Mouse (Mus musculus) cerebellum, postnatal 14 days (tissue): ENCODE measurements around the gene Slc22a1.
A peak's percentile ranks its signal among the peaks of the same experiment; 100 is the strongest.

ENCODE experiments used
- DNase-seq, 2 experiments: peaks; one replicate each; pipeline ENCODE4 v3.0.0; 2021; ENCODE audit warnings: mixed read lengths in 2 of 2

Gene Slc22a1

DNA sequence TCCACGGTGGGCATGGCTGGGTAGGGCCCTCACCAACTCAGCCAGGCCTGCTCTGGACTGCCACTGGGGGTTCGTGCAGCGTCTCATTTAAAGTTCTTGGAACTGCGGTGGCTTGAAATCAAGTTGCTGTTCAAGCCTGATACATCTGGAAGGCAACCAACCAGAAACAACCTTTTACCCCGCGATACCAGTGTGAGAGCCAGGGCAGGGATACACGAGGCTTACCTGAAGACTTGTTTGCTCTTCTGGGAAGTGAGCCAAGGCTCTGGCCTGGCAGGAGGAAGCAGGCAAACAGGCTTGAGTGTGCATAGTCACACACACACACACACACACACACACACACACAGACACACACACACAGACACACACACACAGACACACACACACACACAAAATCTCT, at the start of gene Slc22a1:
TSS of gene Slc22a1 (minus strand) at position 184 of the 400 bp plus-strand sequence.
- DNase-seq: no peak

DNA sequence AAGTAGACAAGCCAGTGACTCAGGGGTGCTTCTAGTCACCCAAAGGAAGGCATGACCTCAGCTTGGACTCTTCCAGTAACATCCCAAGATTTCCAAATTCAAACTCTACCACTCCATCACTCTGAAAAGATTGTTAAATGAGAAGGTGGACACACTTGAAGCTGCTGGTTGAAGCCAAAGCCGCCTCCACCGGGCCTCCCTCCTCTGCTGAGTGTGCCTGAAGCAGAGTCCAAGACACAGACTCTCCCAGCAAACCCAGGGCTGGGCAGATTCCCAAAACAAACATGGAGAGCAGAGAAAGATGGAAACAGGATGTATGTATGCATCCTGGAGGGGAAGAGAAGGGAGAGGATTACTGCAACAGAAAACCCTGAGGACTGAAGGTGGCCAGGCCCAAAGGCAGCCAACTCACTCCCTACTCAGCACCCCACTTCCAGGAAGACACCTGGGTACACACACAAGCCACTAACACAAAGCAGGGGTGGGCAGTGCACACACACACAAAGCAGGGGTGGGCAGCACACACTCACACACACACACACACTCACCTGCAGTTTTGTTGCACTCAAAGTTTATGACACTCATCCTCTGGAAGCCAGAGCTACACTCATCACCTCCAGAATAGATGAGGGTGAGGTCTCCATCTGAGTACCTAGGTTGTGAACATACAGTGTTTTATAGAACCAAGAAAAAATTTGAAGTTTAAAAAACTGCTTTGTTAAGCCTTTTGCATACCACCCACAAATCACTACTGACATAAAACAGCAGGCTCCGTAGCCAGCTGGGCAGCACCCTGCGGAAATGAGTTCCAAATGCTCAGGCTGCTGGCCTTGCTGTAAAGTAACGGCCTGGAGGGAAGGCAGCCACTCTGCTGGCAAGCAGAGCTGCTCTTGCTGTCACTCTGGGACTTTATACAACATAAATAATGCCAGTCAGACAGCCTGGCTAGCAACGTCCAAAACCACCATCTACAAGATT, 49.4 kb upstream of the Slc22a1 start:
- DNase-seq: peak; percentile 44 to 53

DNA sequence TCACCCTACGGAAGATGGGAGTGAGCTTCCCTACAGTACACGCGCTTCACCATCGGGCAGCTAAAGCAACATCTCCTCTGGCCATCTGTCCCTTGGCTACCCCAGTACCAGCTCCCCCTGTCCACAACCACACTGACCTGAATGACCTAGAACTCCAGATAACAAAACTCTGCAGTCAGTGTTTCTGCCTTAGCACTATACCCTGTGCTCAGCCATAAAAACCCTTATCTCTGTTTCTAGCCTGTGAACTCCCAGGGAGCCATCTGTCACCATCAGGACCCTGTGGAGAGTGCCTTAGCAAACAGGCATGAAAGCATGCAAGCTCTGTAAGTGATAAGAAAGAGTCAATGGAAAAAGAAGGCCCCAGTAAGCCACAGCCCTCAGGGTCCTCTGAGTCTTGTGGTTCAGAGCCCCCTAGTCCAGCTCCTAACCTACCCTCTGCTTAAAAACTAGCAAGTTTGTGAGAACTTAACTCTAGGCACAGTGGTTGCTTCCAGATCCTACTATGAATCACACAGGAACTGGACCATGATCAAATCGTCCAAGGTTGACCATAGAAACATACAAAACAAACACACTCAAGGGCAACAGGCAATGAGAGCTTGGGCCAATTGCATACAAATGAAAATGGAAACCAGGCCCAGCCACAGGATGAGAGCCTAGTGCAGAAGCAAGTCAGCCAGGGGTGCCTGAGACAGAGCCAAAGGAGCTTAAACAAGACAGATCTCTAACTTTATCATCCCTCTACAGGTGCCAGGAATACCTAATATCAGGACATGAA, 48.5 kb upstream of the Slc22a1 start:
- peak in 1 of 2 experiments; percentile 47 for DNase-seq

DNA sequence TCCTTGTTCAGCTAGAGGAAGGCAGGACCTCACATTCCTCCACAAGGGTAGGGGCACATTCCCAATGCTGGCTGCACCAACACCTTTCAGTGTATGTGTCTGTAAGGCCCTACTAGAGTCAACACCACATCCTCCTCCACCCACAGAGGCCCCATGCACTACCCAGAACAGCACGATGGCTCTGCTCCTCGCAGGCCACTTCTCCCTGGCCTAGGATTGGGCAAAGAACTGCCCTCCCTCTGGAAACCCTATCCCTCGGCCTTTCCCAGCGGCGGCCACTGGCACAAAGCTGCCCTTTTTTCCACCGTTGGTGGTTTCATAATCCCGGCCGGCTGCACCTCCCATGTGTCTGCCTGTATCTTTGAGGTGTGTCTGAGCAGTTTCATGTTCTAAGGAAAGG, 47.0 kb upstream of the Slc22a1 start:
- no peak for DNase-seq

DNA sequence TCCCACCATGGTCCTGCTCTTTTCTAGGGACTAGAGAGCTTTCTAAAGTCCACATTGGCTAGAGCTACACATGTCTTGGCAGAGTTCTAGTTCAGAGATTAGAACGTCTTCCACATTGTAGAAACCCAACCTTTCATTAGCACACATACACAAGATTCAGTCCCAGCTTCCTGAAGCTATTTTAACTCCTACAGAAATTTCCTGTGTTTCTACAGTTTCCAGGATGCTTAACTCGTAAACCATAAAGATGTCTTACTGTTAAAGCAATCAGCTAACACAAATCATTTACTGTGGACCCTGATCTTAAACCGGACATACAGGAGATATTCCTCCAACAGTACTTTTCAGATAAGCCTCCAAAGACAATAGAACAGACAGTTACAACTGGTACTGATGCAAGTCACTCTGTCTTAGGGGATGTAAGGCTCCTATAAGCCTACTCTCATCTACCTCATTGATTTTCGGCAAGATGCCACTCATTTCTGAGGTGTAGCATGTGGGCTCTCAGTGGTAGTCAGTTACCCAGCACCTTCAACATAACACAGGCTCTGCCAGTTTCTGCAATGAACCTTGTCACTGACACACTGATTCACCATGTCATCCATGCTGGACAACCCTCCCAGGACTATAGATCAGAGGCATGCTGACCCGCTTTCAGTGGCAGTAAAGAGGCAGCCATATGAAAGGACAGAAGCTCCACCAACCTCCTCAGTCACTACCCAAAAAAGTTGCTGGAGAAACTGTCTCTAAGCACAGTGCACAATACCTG, 45.7 kb upstream of the Slc22a1 start:
- peak in 1 of 2 experiments; percentile 50 for DNase-seq

DNA sequence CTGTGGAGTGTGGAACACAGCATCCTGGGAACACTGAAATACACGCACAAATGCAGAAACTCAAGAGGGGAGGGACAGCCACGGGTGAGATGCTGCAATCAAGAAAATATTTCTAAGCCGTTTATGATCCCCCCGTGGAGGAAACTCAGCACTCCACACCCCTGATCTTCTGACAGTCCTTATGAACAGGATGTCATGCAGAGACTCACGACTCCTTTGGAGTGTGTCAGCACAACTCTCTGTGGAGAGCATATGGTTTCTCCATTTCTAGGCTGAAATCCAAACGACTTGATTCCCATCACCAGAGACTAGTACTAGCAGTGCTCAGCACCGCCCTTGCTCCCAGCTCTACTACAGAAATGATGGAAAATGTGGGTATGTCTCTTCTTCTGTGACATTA, 42.6 kb upstream of the Slc22a1 start:
- peak; percentile 36 to 74 for DNase-seq

DNA sequence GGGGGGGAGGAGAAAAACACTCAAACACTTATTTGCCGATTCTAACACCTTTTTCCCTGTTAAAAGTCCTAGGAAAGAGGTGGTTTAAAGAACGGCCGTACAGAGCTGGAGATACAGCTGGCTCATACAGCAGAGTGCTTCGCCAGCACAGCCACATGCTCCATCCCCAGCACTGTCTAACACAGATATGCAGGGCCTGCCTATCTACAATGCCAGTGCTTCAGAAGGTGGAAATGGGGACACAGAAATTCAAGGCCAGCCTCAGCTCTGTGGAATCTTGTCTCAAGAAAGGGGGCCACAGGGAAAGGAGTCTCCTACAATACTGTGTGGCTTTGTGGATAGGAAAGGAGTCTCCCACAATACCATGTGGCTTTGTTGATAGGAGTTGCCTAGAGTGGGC, 41.8 kb upstream of the Slc22a1 start:
- peak in 1 of 2 experiments; percentile 31 for DNase-seq

DNA sequence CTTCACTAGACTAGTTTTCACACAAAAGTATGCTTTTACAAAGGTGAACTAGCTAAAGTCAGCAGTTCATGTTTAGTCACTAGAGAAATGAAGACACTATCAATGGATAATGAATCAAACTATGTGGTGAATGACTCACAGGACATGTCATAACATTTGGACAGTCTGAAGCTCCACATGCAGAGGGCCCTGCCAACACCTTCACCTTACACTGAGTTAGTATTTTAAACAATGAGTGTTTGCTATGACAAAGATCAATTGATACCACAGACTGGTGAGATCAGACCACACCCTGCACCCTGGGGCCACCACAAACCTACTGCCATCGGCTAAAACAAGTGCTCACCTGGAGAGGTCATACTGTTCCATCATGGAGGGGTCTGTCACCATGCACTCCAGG, 39.4 kb upstream of the Slc22a1 start:
- DNase-seq: no peak

DNA sequence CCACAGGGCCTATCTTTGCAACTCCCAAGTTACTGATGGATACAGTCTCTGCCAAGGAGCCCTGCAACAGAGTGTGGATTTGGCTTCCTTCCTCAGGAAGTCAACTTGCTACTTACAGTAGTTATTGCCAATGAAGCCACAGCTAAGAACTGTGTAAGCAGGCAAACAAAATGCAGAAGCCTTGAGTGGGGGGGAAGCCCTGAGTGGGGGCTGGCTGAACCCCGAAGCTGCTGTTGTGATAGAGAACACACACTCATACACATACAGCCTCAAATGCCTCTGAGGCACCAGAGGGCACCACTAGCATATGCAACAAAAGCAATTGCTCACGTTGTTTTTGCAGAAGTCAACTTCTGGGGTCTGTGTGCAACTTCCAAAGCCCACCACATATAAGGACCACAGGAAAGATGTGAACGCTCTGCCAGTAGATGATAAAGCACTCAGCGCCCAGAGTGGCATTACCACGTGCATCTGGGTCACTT, 38.5 kb upstream of the Slc22a1 start:
- no peak for DNase-seq

DNA sequence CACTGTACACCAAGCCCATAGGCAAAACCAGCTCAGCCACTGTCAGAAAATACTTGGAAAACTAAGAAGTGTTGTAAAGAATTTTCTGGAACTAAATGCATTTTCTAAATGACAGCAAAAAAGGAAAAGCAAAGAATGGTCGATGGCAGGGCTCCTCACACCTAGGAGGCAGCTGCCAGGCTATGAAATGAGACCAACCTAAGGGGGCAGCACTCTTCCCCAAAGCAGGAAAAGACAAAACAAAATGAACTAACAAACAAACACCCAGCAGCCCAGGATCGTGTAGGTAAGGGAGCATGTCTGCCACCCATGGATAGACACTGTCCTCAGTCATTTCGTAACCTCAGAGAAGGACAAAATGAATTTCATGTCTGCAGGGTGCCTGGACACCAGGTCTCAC, 37.4 kb upstream of the Slc22a1 start:
- no peak for DNase-seq

DNA sequence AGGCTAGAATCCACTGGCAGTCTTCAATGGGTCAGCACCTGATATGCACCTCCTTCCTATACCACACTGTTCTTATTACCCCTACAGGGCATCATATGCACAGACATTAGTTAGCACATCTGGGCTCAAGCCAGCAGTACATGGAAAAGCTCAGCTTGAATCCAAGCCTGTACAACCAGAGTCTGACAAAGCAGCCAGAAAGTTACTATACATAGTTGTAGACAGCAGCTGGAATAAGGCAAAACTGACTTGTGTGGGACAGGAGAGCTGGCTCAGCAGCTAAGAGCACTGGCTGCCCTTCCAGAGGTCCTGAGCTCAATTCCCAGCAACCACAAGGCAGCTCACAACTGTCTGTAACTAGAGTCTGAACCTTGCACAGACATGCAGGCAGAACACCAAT, 36.6 kb upstream of the Slc22a1 start:
- DNase-seq: no peak

DNA sequence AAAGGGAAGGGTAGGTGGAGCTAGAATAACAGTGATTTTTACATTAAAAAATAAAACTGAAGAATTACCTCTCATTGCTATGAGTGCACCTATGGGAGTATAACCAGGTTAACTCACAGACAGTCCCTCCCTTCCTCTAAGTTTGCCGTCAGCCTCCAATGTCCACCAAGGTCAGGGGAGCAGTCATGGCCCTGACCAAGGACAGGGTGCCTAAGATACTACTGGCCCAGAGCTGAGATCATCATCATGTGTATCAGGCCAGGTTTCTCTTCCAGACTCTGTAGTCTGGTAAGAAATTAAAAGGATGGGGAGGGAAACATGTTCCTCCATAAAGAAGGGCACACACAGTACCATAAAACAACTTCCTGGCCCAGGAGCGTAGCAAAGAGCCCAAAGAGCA, 35.3 kb upstream of the Slc22a1 start:
- no peak for DNase-seq

DNA sequence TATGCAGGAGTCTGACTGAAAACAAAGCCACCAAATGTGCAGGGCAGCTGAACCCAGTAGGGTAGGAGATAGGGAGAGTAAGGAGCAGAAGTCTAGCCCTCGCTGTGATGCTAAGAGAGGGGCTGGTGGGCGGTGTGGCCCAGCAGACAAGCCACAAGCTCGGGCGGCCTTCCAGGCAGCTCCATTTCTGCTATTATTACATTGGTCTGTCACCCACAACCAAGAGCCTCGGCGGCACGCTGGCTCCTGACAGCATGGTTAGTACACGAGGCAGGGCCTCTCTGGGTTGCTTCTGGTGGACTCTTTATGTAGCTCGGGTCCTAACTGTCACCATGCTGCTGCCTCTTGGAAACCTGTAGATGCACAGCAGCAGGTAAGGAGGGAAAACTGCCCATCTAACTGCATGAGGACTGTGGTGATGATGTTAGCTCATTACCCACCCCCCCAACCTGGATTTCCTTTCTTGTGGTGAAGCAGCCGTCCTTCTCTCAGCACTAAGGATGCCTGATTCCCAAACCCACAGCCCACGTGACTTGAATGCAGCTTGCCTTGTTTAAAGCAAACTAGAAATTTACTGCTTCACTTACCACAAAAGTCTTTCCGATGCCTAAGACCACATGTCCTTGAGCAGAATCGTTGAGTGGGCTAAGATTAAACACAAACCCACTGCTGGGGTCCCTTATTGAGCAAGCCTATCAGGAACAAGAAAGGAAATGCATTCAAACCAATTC, 34.6 kb upstream of the Slc22a1 start:
- DNase-seq: no peak

DNA sequence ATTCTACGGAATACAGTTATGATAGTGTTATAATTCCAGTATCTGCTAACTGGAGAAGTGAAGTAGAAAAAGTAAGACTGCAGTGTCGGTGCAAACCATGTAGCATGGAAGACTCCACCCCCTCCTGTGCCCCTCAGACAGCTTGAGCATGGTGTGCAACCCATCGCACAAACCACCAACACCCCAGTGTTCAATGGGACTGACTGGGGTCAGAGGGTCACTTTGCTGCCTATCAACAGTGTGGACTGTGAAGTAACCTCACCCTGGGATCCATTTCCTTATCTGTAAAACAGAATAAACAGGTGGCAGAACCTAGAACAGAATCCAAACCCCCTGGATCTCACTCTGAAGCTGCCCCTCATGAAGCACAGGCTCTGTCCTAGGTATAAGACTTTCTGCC, 32.8 kb upstream of the Slc22a1 start:
- DNase-seq: no peak

DNA sequence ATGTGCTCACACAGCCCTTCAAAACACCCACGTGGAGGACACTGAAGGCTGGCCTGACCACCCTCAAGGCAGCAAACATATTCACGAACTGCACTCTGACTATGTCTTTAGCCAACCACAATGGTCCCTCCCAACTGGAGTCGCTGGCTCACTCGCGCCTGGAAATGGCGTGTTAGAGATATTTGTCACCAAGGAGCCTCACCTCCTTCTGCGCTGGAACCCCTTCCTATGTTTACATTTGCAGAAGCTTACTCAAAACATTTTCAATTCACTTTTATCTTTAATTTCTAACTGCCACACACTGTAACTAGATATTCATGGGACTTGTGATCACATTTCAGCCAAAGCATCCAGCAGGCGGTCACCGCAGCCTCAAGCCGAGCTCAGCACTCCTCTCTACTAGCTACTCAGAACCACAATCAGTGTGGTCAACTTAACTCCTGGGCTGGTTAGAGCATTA, 31.0 kb upstream of the Slc22a1 start:
- no peak for DNase-seq

DNA sequence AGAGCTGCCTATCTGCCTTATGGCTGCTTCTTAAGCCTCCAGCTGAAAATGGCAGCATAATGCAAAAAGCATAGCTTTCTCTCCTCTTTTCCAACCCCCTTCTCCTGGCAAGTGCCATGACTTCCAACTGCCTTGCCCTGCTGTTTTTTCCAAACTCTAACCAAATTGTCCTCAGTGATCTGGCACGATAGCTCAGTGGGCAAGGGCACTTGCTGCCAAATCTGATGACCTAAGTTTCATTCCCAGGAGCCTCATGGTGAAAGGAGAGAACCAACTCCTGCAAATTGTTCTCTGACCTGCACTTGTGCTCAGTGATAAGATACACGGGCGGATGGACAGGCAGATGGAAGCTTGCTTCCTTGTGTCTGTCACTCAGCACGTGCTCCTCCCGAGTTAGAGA, 27.3 kb upstream of the Slc22a1 start:
- DNase-seq: peak in 1 of 2 experiments; percentile 54

DNA sequence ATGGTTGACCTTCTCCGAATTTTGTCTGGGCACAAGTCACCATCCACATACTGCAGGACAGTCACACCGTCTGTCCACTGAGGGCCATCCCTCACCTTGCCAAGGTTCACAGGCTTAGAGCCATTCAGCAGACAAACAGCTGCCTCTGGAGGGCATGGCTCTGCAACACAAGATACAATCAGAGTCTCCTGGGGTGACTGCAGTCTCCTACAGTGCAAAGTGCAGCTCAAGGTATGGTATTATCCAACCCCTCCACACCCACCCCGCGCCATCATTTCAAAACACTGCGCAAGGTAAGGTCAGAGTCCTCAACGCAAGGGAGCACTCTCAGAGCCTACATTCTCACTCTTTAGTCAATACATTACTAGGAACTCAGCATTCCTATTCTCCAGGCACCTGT, 24.7 kb upstream of the Slc22a1 start:
- no peak for DNase-seq

DNA sequence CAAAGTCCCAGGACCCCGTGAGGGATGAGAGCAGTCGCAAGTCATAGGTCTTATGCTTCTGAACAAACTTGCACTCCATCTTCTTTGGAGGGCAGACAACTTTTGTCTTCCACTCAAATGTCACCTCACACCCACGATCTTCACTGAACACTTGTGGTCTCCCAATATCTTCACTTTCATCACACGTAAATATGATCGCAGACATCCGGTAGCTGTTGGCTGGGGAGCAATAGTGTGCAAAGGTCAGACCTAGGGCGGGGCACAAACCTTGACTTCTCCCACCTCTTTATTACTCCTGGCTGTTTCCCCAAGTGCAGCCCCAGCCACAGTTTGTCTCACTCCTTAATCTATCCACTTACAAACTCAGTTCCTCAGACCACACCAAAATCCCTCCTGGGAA, 16.3 kb upstream of the Slc22a1 start:
- DNase-seq: no peak

DNA sequence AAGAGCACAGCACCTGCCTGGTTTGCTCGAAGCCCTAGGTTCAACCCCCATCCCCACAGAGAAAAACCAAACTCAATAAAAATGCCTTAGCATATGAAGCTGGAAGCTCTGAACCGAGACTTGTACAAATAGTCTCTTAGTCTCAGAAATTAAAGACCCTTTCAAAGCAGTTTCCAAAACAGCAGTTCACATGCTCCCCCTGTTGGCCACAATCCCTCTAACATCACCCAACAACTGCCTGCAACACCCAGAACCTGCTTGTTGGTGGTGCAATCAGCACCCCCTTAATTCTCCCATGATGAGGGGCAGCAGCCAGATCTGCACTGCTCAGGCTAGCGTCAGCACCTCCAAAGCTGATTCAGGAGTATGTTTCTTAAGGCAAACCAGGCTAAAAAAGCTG, 13.9 kb upstream of the Slc22a1 start:
- DNase-seq: peak; percentile 31 to 50

DNA sequence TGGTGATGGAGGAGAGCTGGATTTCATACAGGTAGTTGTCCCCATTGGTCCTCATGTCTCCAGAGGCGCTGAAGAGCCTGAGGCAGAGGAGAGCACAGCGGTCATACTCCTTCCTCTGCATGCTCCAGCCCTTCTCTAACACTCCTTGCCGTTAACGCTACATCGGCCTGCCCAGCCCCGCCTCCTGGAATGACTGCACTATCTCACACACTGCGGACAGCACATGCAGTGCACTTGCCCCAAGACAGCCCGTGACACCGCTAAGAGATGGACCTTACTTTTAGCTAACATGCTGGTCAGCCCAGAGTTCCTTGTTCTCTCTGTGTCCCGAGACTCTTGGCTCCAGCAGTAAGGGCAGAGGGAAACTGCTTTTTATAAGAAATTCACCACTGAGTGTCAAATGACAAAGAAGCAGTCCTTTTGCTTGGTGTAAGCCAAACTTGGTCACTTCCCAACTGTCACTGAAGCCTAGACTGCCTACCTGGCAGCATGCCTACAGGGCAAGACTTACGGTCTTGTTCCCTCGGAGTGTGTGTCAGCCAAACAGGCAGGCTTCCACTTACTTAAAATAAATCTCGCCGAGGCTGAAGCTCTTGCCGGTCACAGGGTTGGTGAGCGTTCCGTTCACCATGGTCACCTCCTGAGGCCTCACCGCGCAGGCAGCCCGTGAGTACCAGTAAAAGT, 12.9 kb upstream of the Slc22a1 start:
- peak; percentile 67 to 78 for DNase-seq

DNA sequence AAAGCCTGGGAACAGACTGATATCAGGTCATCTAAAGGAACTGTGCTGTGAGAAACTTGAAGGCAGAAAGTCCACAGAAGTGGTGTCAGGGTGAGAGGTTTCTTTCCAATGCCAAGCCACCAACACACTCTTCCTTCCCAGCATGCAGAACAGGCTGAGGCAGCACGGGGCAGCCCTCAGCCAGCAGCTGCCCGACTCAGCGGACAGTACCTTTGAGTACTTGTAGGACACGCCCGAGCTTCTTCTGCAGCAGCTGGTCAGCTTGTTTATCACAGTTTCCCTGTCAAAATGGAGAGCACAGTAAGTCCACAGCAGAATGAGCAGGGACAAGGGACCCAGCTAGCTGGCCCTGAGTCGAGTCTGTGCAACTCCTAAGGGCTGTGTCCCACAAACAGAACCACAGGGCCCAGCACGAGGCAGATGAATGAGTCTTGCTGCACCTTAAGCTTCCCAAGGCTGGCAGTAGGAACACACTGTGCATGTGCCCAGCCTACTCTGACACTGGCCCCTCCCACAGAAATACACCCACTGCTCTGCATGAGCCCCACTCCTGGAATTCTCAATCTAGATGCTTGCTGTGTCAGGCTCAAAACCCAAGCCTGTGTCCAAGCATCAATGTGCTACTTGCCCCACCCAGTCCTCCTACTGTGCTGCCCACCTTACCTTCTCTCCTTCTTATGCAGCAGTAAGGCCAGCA, 9.4 kb upstream of the Slc22a1 start:
- DNase-seq: no peak
